8 mouse cellular contexts compared by ENCODE assay signal in genomic region chr11:64978720-64979488, GRCm38 (mm10). TPM values are rescaled to one million over a fixed set of nuclear protein-coding genes. Genes with fewer than 3 reads are reported as not detected.
DNase-seq lines count a peak whose midpoint lies in the region; ATAC-seq lines count a peak whose summit lies in the region.

TSS of gene Elac2 (plus strand) at chr11:64979038.

- H3K36me3 ChIP-seq in heart, embryonic 14.5 days (ENCODE audit: control insufficient read depth, insufficient read depth, low read length) = peaks cover 36% of the 10 kb centered on the region
- peaks cover 26% of the 10 kb centered on the region for H3K36me3 ChIP-seq in liver, embryonic 13.5 days
- H3K36me3 ChIP-seq in stomach, embryonic 16.5 days (ENCODE audit: control insufficient read depth, insufficient read depth, low read length) = peaks cover 10% of the 10 kb centered on the region; the same call in 1 of the 2 replicates

- peak; percentile 100 for ATAC-seq in CD4-positive, CD25-positive, alpha-beta regulatory T cell, adult 4 months
- peak; percentile 99 for ATAC-seq in heart, embryonic 14.5 days (ENCODE audit: insufficient number of reproducible peaks, insufficient read depth, low FRiP score, low read depth)
- peak; percentile 99 for ATAC-seq in liver, embryonic 13.5 days (ENCODE audit: low read depth)
- peak; percentile 100 for ATAC-seq in stomach, embryonic 16.5 days (ENCODE audit: insufficient read depth, low FRiP score)

- peaks cover 6 to 11% of the 10 kb centered on the region in 2 experiments for H3K4me1 ChIP-seq in heart, embryonic 14.5 days (ENCODE audit: control insufficient read depth in 2 of 2, insufficient read depth in 2 of 2, low read length in 2 of 2)
- peaks cover 23% of the 10 kb centered on the region for H3K4me1 ChIP-seq in liver, embryonic 13.5 days (replicated peaks)
- H3K4me1 ChIP-seq in stomach, embryonic 16.5 days (ENCODE audit: control insufficient read depth, insufficient read depth, low read length) = peaks cover 8% of the 10 kb centered on the region; the same call in 1 of the 2 replicates

- H3K27ac ChIP-seq in heart, embryonic 14.5 days (replicated peaks in 1 of 2; ENCODE audit: control insufficient read depth in 1 of 2, insufficient read depth in 1 of 2, low read depth in 2 of 2, low read length in 2 of 2) = no peak within 1 kb of the TSS
- H3K27ac ChIP-seq in liver, embryonic 13.5 days = peak within 1 kb of the TSS; percentile 62
- H3K27ac ChIP-seq in stomach, embryonic 16.5 days (ENCODE audit: low read length) = no peak within 1 kb of the TSS

- peak within 1 kb of the TSS; percentile 95 for H3K4me2 ChIP-seq in heart, embryonic 14.5 days (ENCODE audit: low read length)
- H3K4me2 ChIP-seq in liver, embryonic 13.5 days = peak within 1 kb of the TSS; percentile 94
- peak within 1 kb of the TSS; percentile 75 for H3K4me2 ChIP-seq in stomach, embryonic 16.5 days (ENCODE audit: low read depth, low read length)

- peak within 1 kb of the TSS; percentile 84 for H3K9ac ChIP-seq in heart, embryonic 14.5 days (ENCODE audit: low read length)
- H3K9ac ChIP-seq in liver, embryonic 13.5 days = peak within 1 kb of the TSS; percentile 90
- peak within 1 kb of the TSS; percentile 89 for H3K9ac ChIP-seq in stomach, embryonic 16.5 days (ENCODE audit: low read length)

- peak within 1 kb of the TSS; percentile 71 to 94 for H3K4me3 ChIP-seq in heart, embryonic 14.5 days (ENCODE audit: control insufficient read depth in 1 of 2, insufficient read depth in 1 of 2, low read depth in 1 of 2, low read length in 2 of 2)
- H3K4me3 ChIP-seq in liver, embryonic 13.5 days (replicated peaks) = peak within 1 kb of the TSS; percentile 94
- peak within 1 kb of the TSS; percentile 89 for H3K4me3 ChIP-seq in stomach, embryonic 16.5 days (replicated peaks; ENCODE audit: low read length)

- peak; percentile 98 for DNase-seq in c-Kit-negative CD71-positive TER-119-positive erythroid progenitor cells, embryonic 14.5 days (ENCODE audit: low read depth, low spot score)
- DNase-seq in fibroblast of lung, adult 2 months (ENCODE audit: low read depth) = peak; percentile 94
- peak; percentile 98 for DNase-seq in kidney, postnatal 14 days
- DNase-seq in liver, embryonic 13.5 days = peak; percentile 98
- DNase-seq in neural tube, embryonic 10.5 days (ENCODE audit: extremely low spot score, low spot score) = peak; percentile 95

- no peaks in the 10 kb centered on the region for H3K9me3 ChIP-seq in heart, embryonic 14.5 days (ENCODE audit: control insufficient read depth, low read length)
- H3K9me3 ChIP-seq in liver, embryonic 13.5 days (replicated peaks) = no peaks in the 10 kb centered on the region
- H3K9me3 ChIP-seq in stomach, embryonic 16.5 days (replicated peaks; ENCODE audit: control insufficient read depth, low read length) = no peaks in the 10 kb centered on the region

- H3K27me3 ChIP-seq in heart, embryonic 14.5 days (ENCODE audit: control insufficient read depth, insufficient read depth, low read length) = no peaks in the 10 kb centered on the region
- H3K27me3 ChIP-seq in liver, embryonic 13.5 days = peaks cover 3% of the 10 kb centered on the region; the same call in 1 of the 2 replicates
- H3K27me3 ChIP-seq in stomach, embryonic 16.5 days (ENCODE audit: control insufficient read depth, insufficient read depth, low read length) = no peaks in the 10 kb centered on the region

- WGBS in heart, embryonic 14.5 days = under 1% methylated on average over 59 of the region's 65 CpGs
- under 1% methylated on average over 65 of the region's 65 CpGs for WGBS in liver, embryonic 13.5 days (ENCODE audit: insufficient replicate concordance)
- under 1% methylated on average over 61 of the region's 65 CpGs for WGBS in stomach, embryonic 16.5 days

RNA-seq across cellular contexts. Expression of gene Elac2, which starts in this region (rescaled TPM):
- polyA plus RNA-seq in CD4-positive, CD25-positive, alpha-beta regulatory T cell, adult 4 months (2017; shearing (Covaris generic)) = 10 to 100 TPM in 1 of 2 experiments, 1 to 10 TPM in 1; 8.2 to 10.9 TPM
- polyA plus RNA-seq in heart, embryonic 14.5 days (2014; fragmentation: Nextera tagmentation; extraction: Ambion mirVana) = 21.0 and 21.7 TPM in 2 replicates
- polyA plus RNA-seq in liver, embryonic 13.5 days (2015; fragmentation: Nextera tagmentation; extraction: Ambion mirVana) = 22.0 and 23.9 TPM in 2 replicates
- polyA plus RNA-seq in stomach, embryonic 16.5 days (2015; fragmentation: Nextera tagmentation; extraction: Ambion mirVana) = 23.5 and 23.6 TPM in 2 replicates
